Mouse (Mus musculus) lung, postnatal 0 days (tissue): ENCODE results near the gene Erg.

Source experiments
- CTCF ChIP-seq: IDR thresholded peaks from 2 replicates; pipeline ENCODE4 v1.5.1; 2016; ENCODE audit warnings: antibody characterized with exemption, mild to moderate bottlenecking
- EP300 ChIP-seq: IDR thresholded peaks from 2 replicates; pipeline ENCODE4 v1.6.1; 2016; ENCODE audit warnings: antibody characterized with exemption, mild to moderate bottlenecking, control low read depth

- no peak for TF ChIP-seq CTCF
- TF ChIP-seq EP300, result no peak
Observed at GRCm38 (mm10) chr16:95344961-95345360, 241.4 kb downstream of the Erg start.
